Mouse (Mus musculus): ENCODE results near the gene Wbp4. TPM values are rescaled to one million over a fixed set of nuclear protein-coding genes. Genes with fewer than 3 reads are reported as not detected.
"Not testable (repeated sequence)": the region's sequence is repeated elsewhere in the genome, so short reads cannot be mapped to it uniquely, and the experiment has no call there.

The Wbp4 gene
- polyA plus RNA-seq, 1 experiment from 2014 or later, result 45.1 TPM

- peak; percentile 1; the same call in 1 of the 2 replicates for ATAC-seq (ENCODE audit: low read depth)
- H3K27me3 ChIP-seq, result 0 out of 2 replicates have a peak, but pooled peaks cover 8% of the 10 kb centered on the region
- peaks cover 46% of the 10 kb centered on the region for H3K4me1 ChIP-seq (replicated peaks)
- peak overlapping the region; percentile 66 for H3K4me2 ChIP-seq
- peak overlapping the region; percentile 94 for H3K9ac ChIP-seq
- peaks cover 15% of the 10 kb centered on the region; the same call in 1 of the 2 replicates for H3K36me3 ChIP-seq
- WGBS, result under 1% methylated on average over 11 of the region's 11 CpGs
- peak overlapping the region; percentile 100 for H3K27ac ChIP-seq (replicated peaks)
- no peaks in the 10 kb centered on the region for H3K9me3 ChIP-seq
- peak overlapping the region; percentile 88 for H3K4me3 ChIP-seq
These were observed 936 bp upstream of the Wbp4 start for GRCm38 (mm10) chr14:79482251-79482661.

- WGBS, result under 1% methylated on average over 71 of the region's 96 CpGs
- Histone ChIP-seq H3K4me1 (replicated peaks) (peaks cover 36% of the 10 kb centered on the region), H3K4me3 (peak within 1 kb of the TSS; percentile 88), H3K27ac (replicated peaks) (peak within 1 kb of the TSS; percentile 100), H3K4me2 (peak within 1 kb of the TSS; percentile 66), H3K9me3 (no peaks in the 10 kb centered on the region), H3K27me3 (no peaks in the 10 kb centered on the region), H3K36me3 (peaks cover 23% of the 10 kb centered on the region), H3K9ac (peak within 1 kb of the TSS; percentile 94)
- peak; percentile 80 for ATAC-seq (ENCODE audit: low read depth)
These were observed 539 bp downstream of the Wbp4 start, which contains the start of gene Elf1 for GRCm38 (mm10) chr14:79480624-79481338. Elf1 (plus strand) TSS chr14:79481194.

DNA sequence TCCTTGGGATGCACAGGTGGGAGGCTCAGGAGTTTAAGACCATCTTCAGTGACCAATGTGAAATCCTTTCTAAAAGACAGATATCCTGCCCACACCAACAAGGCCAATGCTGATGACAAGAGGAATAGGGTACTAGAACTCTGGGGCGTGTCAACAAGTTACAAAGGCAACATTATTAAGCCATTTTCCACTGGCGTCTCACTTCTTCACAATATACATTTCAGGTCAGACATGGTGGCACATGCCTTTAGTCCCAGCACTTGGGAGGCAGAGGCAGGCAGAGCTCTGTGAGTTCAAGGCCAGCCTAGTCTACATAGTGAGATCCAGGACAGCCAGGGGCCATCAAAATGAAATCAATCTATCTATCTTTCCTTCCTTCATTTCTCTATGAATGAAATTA is 7.9 kb downstream of the Wbp4 start:
- WGBS, result 94% methylated on average over 2 of the region's 2 CpGs
- Histone ChIP-seq H3K27me3 (no peaks in the 10 kb centered on the region), H3K27ac (replicated peaks) (no peak overlapping the region), H3K4me1 (replicated peaks) (0 out of 2 replicates have a peak, but pooled peaks cover 3% of the 10 kb centered on the region), H3K4me3 (no peak overlapping the region), H3K9me3 (no peaks in the 10 kb centered on the region), H3K9ac (no peak overlapping the region), H3K4me2 (no peak overlapping the region), H3K36me3 (peaks cover 85% of the 10 kb centered on the region)
- ATAC-seq (ENCODE audit: low read depth), result no peak

- H3K4me3 ChIP-seq, result no peak overlapping the region
- no peak for ATAC-seq (ENCODE audit: low read depth)
- H3K4me2 ChIP-seq, result no peak overlapping the region
- WGBS, result 34% methylated on average over 3 of the region's 3 CpGs
- peaks cover 79% of the 10 kb centered on the region for H3K36me3 ChIP-seq
- H3K27ac ChIP-seq (replicated peaks), result no peak overlapping the region
- H3K9me3 ChIP-seq, result no peaks in the 10 kb centered on the region
- no peaks in the 10 kb centered on the region for H3K27me3 ChIP-seq
- H3K4me1 ChIP-seq (replicated peaks), result no peaks in the 10 kb centered on the region
- H3K9ac ChIP-seq, result no peak overlapping the region
These were observed 13.7 kb downstream of the Wbp4 start for GRCm38 (mm10) chr14:79467621-79468020.

DNA sequence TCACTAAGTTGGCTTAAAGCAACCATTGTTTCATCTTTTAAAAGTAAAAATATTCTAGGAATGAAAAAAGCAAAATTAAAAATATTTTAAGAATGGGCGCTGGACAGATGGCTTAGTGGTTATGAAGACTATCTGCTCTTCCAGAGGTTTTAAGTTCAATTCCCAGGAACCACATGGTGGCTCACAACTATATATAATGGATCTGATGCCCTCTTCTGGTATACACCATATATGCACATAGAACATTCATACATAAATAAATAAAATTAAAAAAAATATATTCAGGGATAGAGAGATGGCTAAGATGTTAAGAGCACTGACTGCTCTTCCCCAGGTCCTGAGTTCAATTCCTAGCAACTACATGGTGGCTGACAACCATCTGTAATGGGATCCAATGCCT is 15.7 kb downstream of the Wbp4 start:
- H3K4me2 ChIP-seq, result no peak overlapping the region
- peaks cover 76% of the 10 kb centered on the region for H3K36me3 ChIP-seq
- no peak for ATAC-seq (ENCODE audit: low read depth)
- no peak overlapping the region for H3K4me3 ChIP-seq
- H3K9ac ChIP-seq, result no peak overlapping the region
- H3K27ac ChIP-seq (replicated peaks), result no peak overlapping the region
- H3K27me3 ChIP-seq, result no peaks in the 10 kb centered on the region
- 98% methylated on average over 1 of the region's 1 CpGs for WGBS
- no peaks in the 10 kb centered on the region for H3K4me1 ChIP-seq (replicated peaks)
- H3K9me3 ChIP-seq, result no peaks in the 10 kb centered on the region

- Histone ChIP-seq H3K27ac (replicated peaks) (no peak overlapping the region), H3K36me3 (peaks cover 48% of the 10 kb centered on the region), H3K9me3 (no peaks in the 10 kb centered on the region), H3K4me2 (no peak overlapping the region), H3K4me1 (replicated peaks) (no peaks in the 10 kb centered on the region), H3K9ac (no peak overlapping the region), H3K4me3 (no peak overlapping the region), H3K27me3 (no peaks in the 10 kb centered on the region)
- 92% methylated on average over 4 of the region's 4 CpGs for WGBS
- no peak for ATAC-seq (ENCODE audit: low read depth)
These were observed 20.3 kb downstream of the Wbp4 start for GRCm38 (mm10) chr14:79460988-79461387.

DNA sequence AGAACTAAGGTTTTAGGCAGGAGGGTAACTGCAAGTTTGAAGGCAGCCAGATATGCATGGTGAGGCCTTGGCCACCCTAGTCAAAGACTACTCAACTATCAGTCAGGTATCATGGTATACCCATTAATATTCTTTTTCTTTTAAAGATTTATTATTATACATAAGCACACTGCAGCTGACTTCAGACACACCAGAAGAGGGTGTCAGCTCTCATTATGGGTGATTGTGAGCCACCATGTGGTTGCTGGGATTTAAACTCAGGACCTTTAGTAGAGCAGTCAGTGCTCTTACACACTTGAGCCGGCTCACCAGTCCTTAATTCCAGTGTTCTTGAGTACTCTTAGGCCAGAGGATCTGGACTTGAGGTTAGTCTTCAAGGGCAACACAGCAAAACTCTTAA is 20.9 kb downstream of the Wbp4 start:
- H3K9me3 ChIP-seq, result no peaks in the 10 kb centered on the region
- no peak for ATAC-seq (ENCODE audit: low read depth)
- peaks cover 42% of the 10 kb centered on the region for H3K36me3 ChIP-seq
- 84% methylated on average over 1 of the region's 1 CpGs for WGBS
- H3K27ac ChIP-seq (replicated peaks), result no peak overlapping the region
- H3K27me3 ChIP-seq, result no peaks in the 10 kb centered on the region
- no peaks in the 10 kb centered on the region for H3K4me1 ChIP-seq (replicated peaks)
- no peak overlapping the region for H3K4me2 ChIP-seq
- no peak overlapping the region for H3K9ac ChIP-seq
- H3K4me3 ChIP-seq, result no peak overlapping the region

- H3K36me3 ChIP-seq; H3K9ac ChIP-seq; H3K27ac ChIP-seq (replicated peaks); H3K9me3 ChIP-seq; H3K4me2 ChIP-seq; H3K27me3 ChIP-seq; H3K4me3 ChIP-seq; H3K4me1 ChIP-seq (replicated peaks): not testable (repeated sequence)
- ATAC-seq (ENCODE audit: low read depth), result peak; percentile 45; the same call in 1 of the 2 replicates
- WGBS, result 95% methylated on average over 8 of the region's 10 CpGs
These were observed 28.8 kb downstream of the Wbp4 start for GRCm38 (mm10) chr14:79452591-79452934.

- H3K27me3 ChIP-seq; H3K27ac ChIP-seq (replicated peaks); H3K9me3 ChIP-seq; H3K36me3 ChIP-seq; H3K4me1 ChIP-seq (replicated peaks): not testable (repeated sequence)
- ATAC-seq (ENCODE audit: low read depth), result peak; percentile 89
- Histone ChIP-seq H3K9ac (peak within 1 kb of the TSS; percentile 60; the same call in 1 of the 2 replicates), H3K4me3 (peak within 1 kb of the TSS; percentile 59), H3K4me2 (peak within 1 kb of the TSS; percentile 66)
- 20% methylated on average over 43 of the region's 89 CpGs for WGBS
These were observed 29.4 kb downstream of the Wbp4 start, which contains the start of gene Kbtbd6 for GRCm38 (mm10) chr14:79451681-79452590. Kbtbd6 (plus strand) TSS chr14:79451835.

GRCm38 (mm10) chr14:79445055-79445620 is 36.2 kb downstream of the Wbp4 start:
- Histone ChIP-seq H3K4me3 (peak overlapping the region; percentile 18), H3K9ac (peak overlapping the region; percentile 13), H3K4me2 (peak overlapping the region; percentile 51), H3K36me3 (no peaks in the 10 kb centered on the region), H3K27me3 (no peaks in the 10 kb centered on the region), H3K27ac (replicated peaks) (peak overlapping the region; percentile 84), H3K9me3 (no peaks in the 10 kb centered on the region), H3K4me1 (replicated peaks) (peaks cover 15% of the 10 kb centered on the region)
- ATAC-seq (ENCODE audit: low read depth), result peak; percentile 77
- WGBS, result 22% methylated on average over 16 of the region's 16 CpGs

DNA sequence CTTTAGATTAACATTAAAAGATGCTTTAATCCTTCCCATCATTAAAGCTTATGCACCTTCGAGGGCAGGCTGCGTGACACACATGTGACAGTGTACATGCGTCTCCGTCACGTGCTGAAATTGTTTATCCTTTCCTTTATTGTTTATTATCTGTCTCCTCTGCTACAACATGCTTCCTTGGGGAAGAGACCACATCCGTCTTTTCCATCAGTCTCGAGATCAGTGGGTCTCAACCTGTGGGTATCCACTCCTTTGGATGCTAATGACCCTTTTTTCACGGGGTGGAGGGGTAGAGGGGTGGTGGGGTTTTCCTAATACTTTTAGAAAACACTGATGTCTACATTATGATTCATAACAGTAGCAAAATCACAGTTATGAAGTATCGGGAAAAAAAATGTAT is 36.7 kb downstream of the Wbp4 start:
- Histone ChIP-seq H3K36me3 (no peaks in the 10 kb centered on the region), H3K27ac (replicated peaks) (peak overlapping the region; percentile 39; the same call in 1 of the 2 replicates), H3K4me1 (replicated peaks) (peaks cover 15% of the 10 kb centered on the region), H3K27me3 (no peaks in the 10 kb centered on the region), H3K4me2 (peak overlapping the region; percentile 51), H3K4me3 (no peak overlapping the region), H3K9ac (no peak overlapping the region), H3K9me3 (peaks cover 3% of the 10 kb centered on the region; the same call in 1 of the 2 replicates)
- 77% methylated on average over 9 of the region's 9 CpGs for WGBS
- ATAC-seq (ENCODE audit: low read depth), result peak; percentile 25; the same call in 1 of the 2 replicates

DNA sequence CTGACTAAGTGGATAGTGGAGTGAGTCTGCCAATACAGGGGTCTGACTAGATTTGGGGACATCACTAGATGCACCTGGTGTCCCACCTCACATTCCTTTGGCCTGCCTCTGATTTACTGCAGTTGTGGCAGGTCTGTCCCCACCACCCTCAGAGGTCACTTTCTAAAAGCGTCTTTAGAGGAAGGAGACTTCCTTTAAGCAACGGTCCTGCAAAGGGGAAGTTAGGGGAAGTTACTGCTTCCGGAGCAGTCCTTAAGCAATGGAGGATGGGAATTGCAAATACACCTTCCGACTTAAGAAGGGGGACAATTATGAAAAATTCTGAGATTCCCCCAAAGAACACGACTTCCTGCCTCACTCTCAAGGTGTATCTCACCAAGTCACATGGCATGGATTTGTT is 39.9 kb downstream of the Wbp4 start:
- H3K4me1 ChIP-seq (replicated peaks), result peaks cover 15% of the 10 kb centered on the region
- H3K27me3 ChIP-seq, result no peaks in the 10 kb centered on the region
- no peak overlapping the region for H3K4me3 ChIP-seq
- H3K9ac ChIP-seq, result no peak overlapping the region
- H3K4me2 ChIP-seq, result no peak overlapping the region
- H3K27ac ChIP-seq (replicated peaks), result no peak overlapping the region
- H3K9me3 ChIP-seq, result peaks cover 5% of the 10 kb centered on the region; the same call in 1 of the 2 replicates
- ATAC-seq (ENCODE audit: low read depth), result no peak
- WGBS, result 87% methylated on average over 5 of the region's 5 CpGs
- H3K36me3 ChIP-seq, result no peaks in the 10 kb centered on the region
